Mouse (Mus musculus) brain, embryonic 14.5 days (tissue): ENCODE results near the gene Scimp. TPM values are rescaled to one million over a fixed set of nuclear protein-coding genes. Genes with fewer than 3 reads are reported as not detected.

Experiments used
- DNase-seq: peaks from one replicate; pipeline ENCODE4 v3.0.0-alpha.2; 2011; ENCODE audit warnings: low read depth
- CTCF ChIP-seq: fragments of 200-500 bp; IDR thresholded peaks from 2 replicates; pipeline ENCODE4 v1.5.1; 2012; ENCODE audit warnings: inconsistent platforms, mild to moderate bottlenecking, moderate library complexity, borderline replicate concordance; ENCODE audit not compliant: insufficient read depth, insufficient read length; ENCODE audit errors: extremely low read depth
- POLR2A ChIP-seq: fragments of 200-500 bp; IDR thresholded peaks from 2 replicates; pipeline ENCODE4 v1.6.1; 2012; ENCODE audit warnings: mild to moderate bottlenecking, inconsistent platforms, borderline replicate concordance; ENCODE audit not compliant: poor library complexity, insufficient read depth, insufficient read length, severe bottlenecking; ENCODE audit errors: extremely low read depth
- polyA plus RNA-seq: library from polyadenylated mRNA; depleted of rRNA; stranded (reverse); fragments of >200 nt; gene quantifications from 2 replicates; pipeline ENCODE4 v1.2.3, GENCODE M21; 2012

The Scimp gene
- polyA plus RNA-seq, 1 experiment, result not detected

DNA sequence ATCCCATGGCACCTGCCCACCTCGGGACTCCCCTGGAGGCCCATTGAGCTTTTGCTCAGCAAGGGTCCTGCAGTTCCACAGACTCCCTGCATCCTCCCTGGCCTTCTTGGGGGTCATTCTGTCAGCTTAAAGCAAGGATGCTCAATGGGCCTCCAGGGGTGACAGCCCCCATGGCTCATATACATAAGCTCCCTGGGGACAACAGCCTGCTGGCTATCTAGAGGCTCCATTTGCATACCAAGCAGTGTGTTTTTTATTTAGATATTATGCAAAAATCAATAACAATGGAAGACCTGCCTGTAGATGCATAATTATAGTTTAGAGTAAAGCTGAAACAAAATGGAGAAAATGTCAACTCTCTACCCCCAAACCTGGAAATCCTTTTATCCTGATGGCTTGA, 3.4 kb downstream of the Scimp start:
- no peak for TF ChIP-seq CTCF
- no peak for TF ChIP-seq POLR2A
- DNase-seq, result no peak

GRCm38 (mm10) chr11:70808101-70808500, 4.3 kb downstream of the Scimp start:
- no peak for TF ChIP-seq POLR2A
- no peak for TF ChIP-seq CTCF
- DNase-seq, result no peak

GRCm38 (mm10) chr11:70807630-70808029, 4.8 kb downstream of the Scimp start:
- no peak for DNase-seq
- TF ChIP-seq CTCF (no peak), POLR2A (no peak)

DNA sequence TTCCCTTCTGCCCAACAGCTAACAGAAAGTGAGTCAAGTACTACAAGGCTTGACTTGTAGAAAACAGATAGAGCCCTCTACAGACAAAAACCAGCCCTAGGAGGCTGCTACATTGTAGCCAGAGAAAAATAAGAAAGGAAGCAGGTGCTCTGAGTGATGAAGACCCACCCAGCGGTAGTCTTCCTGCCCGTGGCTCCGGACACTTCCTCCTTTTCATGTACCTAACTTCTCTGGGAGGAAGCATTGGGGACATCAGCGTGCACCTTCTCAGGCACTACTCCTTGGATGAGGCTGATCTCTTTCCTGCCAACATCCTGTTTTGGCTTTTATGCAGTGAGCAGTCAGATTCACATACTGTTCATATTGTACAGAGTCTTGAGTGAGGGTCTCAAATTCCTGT, 5.7 kb downstream of the Scimp start:
- TF ChIP-seq POLR2A, result no peak
- TF ChIP-seq CTCF, result no peak
- no peak for DNase-seq

DNA sequence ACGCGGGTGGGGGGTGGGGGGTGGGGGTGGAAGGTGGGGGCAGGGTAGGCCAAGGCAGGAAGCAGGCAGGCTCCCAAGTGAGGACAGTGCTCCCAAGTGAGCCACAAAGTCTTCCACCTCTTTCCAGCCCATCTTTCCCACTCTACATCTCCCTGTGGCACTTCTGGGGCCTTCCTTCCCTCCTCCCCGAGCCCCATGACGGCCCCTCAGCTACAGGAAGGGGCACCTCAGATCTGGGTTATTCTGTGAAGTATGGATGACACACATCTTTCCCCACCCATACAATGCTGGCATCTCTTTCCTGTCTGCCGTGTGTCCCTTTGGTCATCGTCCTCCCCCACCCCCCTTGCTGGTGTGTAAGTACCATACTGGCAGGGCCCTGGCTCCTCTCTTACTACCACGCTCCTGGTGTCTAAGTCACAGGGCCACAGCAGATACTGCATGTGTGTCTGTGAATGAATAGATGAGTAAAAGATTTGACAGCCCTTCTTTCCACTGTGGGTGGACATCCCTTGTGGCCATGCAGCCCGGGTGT, 6.7 kb downstream of the Scimp start:
- no peak for DNase-seq
- TF ChIP-seq CTCF (no peak), POLR2A (no peak)

DNA sequence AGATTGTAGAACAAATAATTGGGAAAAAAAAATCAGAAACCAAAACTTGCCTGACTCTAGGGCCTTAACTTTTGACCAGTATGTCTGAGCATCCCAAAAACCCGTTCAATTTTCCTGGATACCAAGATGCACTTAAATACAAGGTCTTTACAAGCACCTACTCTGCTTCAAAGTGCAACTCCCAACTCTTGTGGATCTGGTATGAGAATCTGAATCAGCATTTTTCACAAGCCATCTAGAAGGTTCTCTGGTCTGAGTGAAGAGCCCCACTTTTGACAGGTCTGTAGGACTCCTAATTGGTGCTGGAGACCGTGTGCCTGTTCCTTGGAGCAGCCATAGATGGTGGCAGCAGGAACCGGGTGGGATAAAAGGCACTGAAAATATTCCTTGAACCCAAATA, 8.0 kb downstream of the Scimp start:
- no peak for TF ChIP-seq POLR2A
- TF ChIP-seq CTCF, result no peak
- DNase-seq, result no peak

DNA sequence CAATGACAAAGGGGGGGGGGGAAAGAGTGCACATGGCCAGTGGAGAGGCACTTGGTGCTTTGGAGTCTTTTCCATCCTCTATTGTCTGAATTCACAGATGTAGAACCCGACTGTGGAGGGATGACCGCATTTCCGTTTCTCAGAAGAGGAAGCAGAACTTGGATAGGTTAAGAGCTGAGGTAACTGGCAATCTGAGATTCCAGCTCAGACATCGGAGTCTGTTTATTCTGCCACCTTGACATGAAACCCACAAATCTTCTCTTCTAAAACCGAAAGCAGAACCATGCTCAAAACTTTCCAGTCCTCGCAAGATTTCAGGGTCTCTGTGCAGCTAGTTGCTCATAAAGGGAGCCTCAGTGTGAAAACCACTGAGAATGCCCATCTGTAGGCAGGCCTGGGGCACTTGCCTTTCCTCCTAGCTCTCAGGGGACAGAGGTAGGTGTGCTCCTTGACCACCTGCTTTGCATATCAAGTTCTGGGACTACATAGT, 8.6 kb downstream of the Scimp start:
- no peak for TF ChIP-seq CTCF
- TF ChIP-seq POLR2A, result no peak
- DNase-seq, result no peak

GRCm38 (mm10) chr11:70802865-70803261, 9.5 kb downstream of the Scimp start:
- TF ChIP-seq POLR2A (no peak), CTCF (no peak)
- no peak for DNase-seq

GRCm38 (mm10) chr11:70802208-70802864, 10.1 kb downstream of the Scimp start:
- no peak for DNase-seq
- TF ChIP-seq CTCF (no peak), POLR2A (no peak)

- no peak for DNase-seq
- TF ChIP-seq CTCF, result no peak
- no peak for TF ChIP-seq POLR2A
These were observed 20.0 kb downstream of the Scimp start for GRCm38 (mm10) chr11:70792409-70792808.

DNA sequence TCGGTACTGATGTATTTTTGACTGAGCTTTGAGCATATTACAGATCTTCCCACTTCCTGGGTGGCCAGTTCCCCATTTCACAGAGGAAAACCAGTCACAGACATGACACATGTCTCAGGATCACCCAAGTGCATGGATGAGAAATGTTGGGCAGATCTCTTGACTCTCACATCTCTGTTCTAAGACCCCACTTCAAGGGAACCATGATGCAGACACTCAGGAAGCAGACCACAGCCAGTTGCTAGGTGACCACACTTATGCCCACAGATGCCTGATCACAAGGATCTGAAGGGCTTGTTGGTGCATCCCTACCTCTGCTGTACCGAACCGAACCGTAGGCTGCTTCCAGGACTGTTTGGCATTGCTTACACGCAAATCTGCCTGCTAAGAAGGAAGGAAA, 20.7 kb downstream of the Scimp start:
- TF ChIP-seq CTCF, result no peak
- no peak for TF ChIP-seq POLR2A

More for the DNA sequence above, 20.7 kb downstream of the Scimp start:
- DNase-seq, result no peak
